Mouse (Mus musculus) lung, postnatal 25 days (tissue): Measurements from ENCODE around the gene Gm8005.
"Not testable (repeated sequence)": the region's sequence is repeated elsewhere in the genome, so short reads cannot be mapped to it uniquely, and the experiment has no call there.

Experiments used
- DNase-seq: peaks from one replicate; pipeline ENCODE4 v3.0.0; 2022; ENCODE audit warnings: low spot score

Gene Gm8005

DNA sequence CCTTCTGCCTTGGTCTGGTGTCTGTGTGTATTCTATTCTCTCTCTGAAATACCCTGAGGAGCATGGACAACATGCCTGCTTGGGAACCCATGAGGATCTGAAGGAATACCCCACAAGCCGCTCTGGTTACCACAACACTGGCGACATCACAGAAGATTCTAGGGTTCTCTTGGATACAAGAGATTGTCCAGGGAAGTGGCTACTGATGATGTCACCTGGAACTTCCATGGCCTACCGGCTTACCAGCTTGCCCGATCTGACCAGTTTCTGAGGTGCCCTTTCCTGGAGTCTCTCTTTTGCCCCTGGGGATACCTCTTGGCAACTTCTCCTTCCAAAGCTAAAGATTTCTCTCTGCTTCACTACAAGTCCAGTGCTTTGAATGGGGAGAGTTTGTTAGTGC, at the start of gene Gm8005:
TSS of gene Gm8005 (minus strand) at position 101 of the 400 bp plus-strand sequence.
- not testable (repeated sequence) for DNase-seq

DNA sequence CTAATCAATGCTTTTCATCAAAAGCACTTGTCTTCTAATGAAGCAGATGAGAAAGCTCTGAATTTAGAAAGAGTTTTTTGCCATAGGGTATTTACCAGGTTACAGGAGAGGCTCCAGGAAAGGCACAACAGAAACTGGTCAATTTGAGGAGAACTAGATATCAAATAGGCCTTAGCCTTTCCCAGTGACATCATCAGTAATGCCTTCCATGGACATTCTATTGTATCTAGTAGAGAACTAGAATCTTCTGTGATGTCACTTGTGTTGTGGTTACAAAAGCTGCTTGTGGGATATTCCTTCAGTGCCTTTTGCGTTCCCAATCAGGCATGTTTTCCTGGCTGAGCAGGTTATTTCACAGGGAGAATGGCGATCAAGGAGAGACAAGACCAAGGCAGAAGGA, 24.1 kb upstream of the Gm8005 start, which contains the start of gene Gm8011:
TSS of gene Gm8011 (plus strand) at position 301 of the 400 bp plus-strand sequence.
- not testable (repeated sequence) for DNase-seq
